Mouse (Mus musculus): Measurements from ENCODE around the gene Suz12. TPM values are rescaled to one million over a fixed set of nuclear protein-coding genes. Genes with fewer than 3 reads are reported as not detected.

Gene Suz12
- total and polyA plus RNA-seq, 3 experiments, result 33.2 to 191 (median 43.9) TPM

- TF ChIP-seq CHD1 (IDR thresholded peaks at IDR 0.05; ENCODE audit: low read depth, low read length), result no peak
- TF ChIP-seq E2F4 (IDR thresholded peaks at IDR 0.05; ENCODE audit: borderline replicate concordance, low read depth, low read length), result no peak; the same call in 1 of the 2 replicates
- TF ChIP-seq ELF1 (IDR thresholded peaks at IDR 0.05; ENCODE audit: low read depth, low read length), result peak; percentile 95
- no peak for TF ChIP-seq MEF2A (IDR thresholded peaks at IDR 0.05; ENCODE audit: extremely low read depth, insufficient replicate concordance, low read depth, low read length, poor library complexity, severe bottlenecking)
- TF ChIP-seq GABPA (IDR thresholded peaks at IDR 0.05; ENCODE audit: low read depth, low read length), result no peak
- peak; percentile 95 to 99 for TF ChIP-seq POLR2A (IDR thresholded peaks at IDR 0.05; ENCODE audit: control insufficient read depth in 1 of 2, insufficient read depth in 1 of 2, low read depth in 1 of 2, low read length in 2 of 2, poor library complexity in 1 of 2)
- TF ChIP-seq POLR2AphosphoS5 (IDR thresholded peaks at IDR 0.05; ENCODE audit: borderline replicate concordance, low read depth, low read length), result no peak
- TF ChIP-seq ZC3H11A (IDR thresholded peaks at IDR 0.05; ENCODE audit: low read depth, low read length), result 0 out of 2 replicates have a peak, but pooled peaks have one; percentile 9
- TF ChIP-seq MAX (IDR thresholded peaks at IDR 0.05; ENCODE audit: low read length), result peak; percentile 92
- TF ChIP-seq GATA1 (IDR thresholded peaks at IDR 0.05; ENCODE audit: low read depth, low read length), result peak; percentile 72
- peak; percentile 55 for TF ChIP-seq ZNF384 (IDR thresholded peaks at IDR 0.05; ENCODE audit: low read depth, low read length)
- no peak for TF ChIP-seq NRF1 (IDR thresholded peaks at IDR 0.05; ENCODE audit: insufficient read depth, low read depth, low read length, poor library complexity, severe bottlenecking)
- TF ChIP-seq NELFE (IDR thresholded peaks at IDR 0.05; ENCODE audit: low read depth, low read length), result peak; percentile 96
Measured at GRCm38 (mm10) chr11:79962125-79962876, 30.6 kb upstream of the Suz12 start, which contains the start of gene Utp6 (continued).

GRCm38 (mm10) chr11:79962877-79963183, 30.1 kb upstream of the Suz12 start:
- H3K27ac ChIP-seq (ENCODE audit: control insufficient read depth, low read depth, low read length), result peak overlapping the region; percentile 74
- H3K36me3 ChIP-seq (ENCODE audit: control insufficient read depth in 1 of 2, insufficient read depth in 2 of 2, low read length in 2 of 2), result peaks cover 13 to 19% of the 10 kb centered on the region in 2 experiments
- no peaks in the 10 kb centered on the region for H3K9me3 ChIP-seq (replicated peaks; ENCODE audit: insufficient read depth, low read length)
- no peak for DNase-seq (ENCODE audit: low read depth, low spot score)
- peaks cover 0 to 4% of the 10 kb centered on the region in 2 experiments; a peak in 2 of 4 replicates for H3K4me1 ChIP-seq (ENCODE audit: control insufficient read depth in 1 of 2, insufficient read depth in 2 of 2, low read length in 2 of 2)
- no peaks in the 10 kb centered on the region; a peak in 1 of 4 replicates for H3K27me3 ChIP-seq (ENCODE audit: control insufficient read depth in 1 of 2, insufficient read depth in 2 of 2, low read length in 2 of 2)
- H3K9ac ChIP-seq (ENCODE audit: control insufficient read depth, low read depth, low read length, poor library complexity, severe bottlenecking), result peak overlapping the region; percentile 73
- H3K4me3 ChIP-seq (ENCODE audit: control insufficient read depth in 1 of 2, insufficient read depth in 1 of 2, low read depth in 2 of 2, low read length in 2 of 2), result peak overlapping the region; percentile 55 to 74
- peaks cover 22% of the 10 kb centered on the region for H3K79me2 ChIP-seq (ENCODE audit: control insufficient read depth, insufficient read depth, low read length, poor library complexity)
- TF ChIP-seq UBTF (IDR thresholded peaks at IDR 0.05; ENCODE audit: borderline replicate concordance, insufficient read depth, low read depth, low read length) (no peak), ZMIZ1 (IDR thresholded peaks at IDR 0.05; ENCODE audit: low read depth, low read length) (no peak; the same call in 1 of the 2 replicates), USF1 (IDR thresholded peaks at IDR 0.05; ENCODE audit: low read depth, low read length) (peak; percentile 57), KAT2A (conservative IDR thresholded peaks at IDR 0.05; ENCODE audit: low read depth, low read length) (no peak), SIN3A (IDR thresholded peaks at IDR 0.05; ENCODE audit: low read length) (0 out of 2 replicates have a peak, but pooled peaks have one; percentile 23), TBP (IDR thresholded peaks at IDR 0.05; ENCODE audit: low read depth, low read length) (no peak), POLR2AphosphoS2 (IDR thresholded peaks at IDR 0.05; ENCODE audit: low read length) (no peak), MYC (IDR thresholded peaks at IDR 0.05; ENCODE audit: low read depth, low read length) (peak; percentile 97), GATA1 (IDR thresholded peaks at IDR 0.05; ENCODE audit: low read depth, low read length) (no peak), NRF1 (IDR thresholded peaks at IDR 0.05; ENCODE audit: insufficient read depth, low read depth, low read length, poor library complexity, severe bottlenecking) (no peak), CHD2 (IDR thresholded peaks at IDR 0.05; ENCODE audit: low read length) (no peak), ETS1 (IDR thresholded peaks at IDR 0.05; ENCODE audit: low read depth, low read length) (no peak), ZNF384 (IDR thresholded peaks at IDR 0.05; ENCODE audit: low read depth, low read length) (no peak), CHD1 (IDR thresholded peaks at IDR 0.05; ENCODE audit: low read depth, low read length) (peak; percentile 90), MAFK (IDR thresholded peaks at IDR 0.05; ENCODE audit: borderline replicate concordance, low read depth, low read length) (no peak), EP300 (IDR thresholded peaks at IDR 0.05; ENCODE audit: low read depth in 1 of 2, low read length in 2 of 2) (peak in 1 of 2 experiments; percentile 12; a peak in 1 of 4 replicates), TCF12 (IDR thresholded peaks at IDR 0.05; ENCODE audit: low read depth, low read length) (0 out of 2 replicates have a peak, but pooled peaks have one; percentile 5), MAX (IDR thresholded peaks at IDR 0.05; ENCODE audit: low read length) (peak; percentile 90), ELF1 (IDR thresholded peaks at IDR 0.05; ENCODE audit: low read depth, low read length) (no peak), JUND (IDR thresholded peaks at IDR 0.05; ENCODE audit: low read depth, low read length) (no peak), MXI1 (IDR thresholded peaks at IDR 0.05; ENCODE audit: low read depth, low read length) (peak; percentile 92), MEF2A (IDR thresholded peaks at IDR 0.05; ENCODE audit: extremely low read depth, insufficient replicate concordance, low read depth, low read length, poor library complexity, severe bottlenecking) (no peak), HCFC1 (IDR thresholded peaks at IDR 0.05; ENCODE audit: low read depth, low read length) (no peak), MAZ (IDR thresholded peaks at IDR 0.05; ENCODE audit: low read depth, low read length) (no peak), POLR2A (IDR thresholded peaks at IDR 0.05; ENCODE audit: control insufficient read depth in 1 of 2, insufficient read depth in 1 of 2, low read depth in 1 of 2, low read length in 2 of 2, poor library complexity in 1 of 2) (no peak), TAL1 (IDR thresholded peaks at IDR 0.05; ENCODE audit: low read length) (no peak), MYB (IDR thresholded peaks at IDR 0.05; ENCODE audit: low read depth, low read length) (no peak)
